Mouse (Mus musculus) layer of hippocampus, adult 2 months (tissue): ENCODE data around the gene Ddx58. TPM values are rescaled to one million over a fixed set of nuclear protein-coding genes. Genes with fewer than 3 reads are reported as not detected.
A peak's percentile ranks its signal among the peaks of the same experiment; 100 is the strongest.

Source experiments
- DNase-seq, 2 experiments: peaks; one replicate each; pipeline ENCODE4 v3.0.0; 2022; ENCODE audit warnings: low spot score in 2 of 2
- H3K27ac ChIP-seq: fragments of 200-600 bp; 2 replicates; pipeline ENCODE4 v1.8.1; 2022
- H3K4me3 ChIP-seq: fragments of 200-600 bp; 2 replicates; pipeline ENCODE4 v1.8.1; 2022; ENCODE audit warnings: mild to moderate bottlenecking
- CTCF ChIP-seq: fragments of 200-600 bp; conservative IDR thresholded peaks from 2 replicates; pipeline ENCODE4 v1.8.1; 2022; ENCODE audit warnings: antibody characterized with exemption, mild to moderate bottlenecking, moderate library complexity
- total RNA-seq, 2 experiments: library from RNA; stranded (reverse); gene quantifications; 2 replicates each; pipeline ENCODE4 v1.2.3; 2021

Ddx58 gene
- total RNA-seq, 2 experiments from 2014 or later, result 4.0 to 5.7 TPM

GRCm38 (mm10) chr4:40221876-40222585 is 17.6 kb downstream of the Ddx58 start:
- H3K27ac ChIP-seq, result no peak overlapping the region
- no peak for DNase-seq
- no peak overlapping the region for H3K4me3 ChIP-seq
- TF ChIP-seq CTCF, result no peak

DNA sequence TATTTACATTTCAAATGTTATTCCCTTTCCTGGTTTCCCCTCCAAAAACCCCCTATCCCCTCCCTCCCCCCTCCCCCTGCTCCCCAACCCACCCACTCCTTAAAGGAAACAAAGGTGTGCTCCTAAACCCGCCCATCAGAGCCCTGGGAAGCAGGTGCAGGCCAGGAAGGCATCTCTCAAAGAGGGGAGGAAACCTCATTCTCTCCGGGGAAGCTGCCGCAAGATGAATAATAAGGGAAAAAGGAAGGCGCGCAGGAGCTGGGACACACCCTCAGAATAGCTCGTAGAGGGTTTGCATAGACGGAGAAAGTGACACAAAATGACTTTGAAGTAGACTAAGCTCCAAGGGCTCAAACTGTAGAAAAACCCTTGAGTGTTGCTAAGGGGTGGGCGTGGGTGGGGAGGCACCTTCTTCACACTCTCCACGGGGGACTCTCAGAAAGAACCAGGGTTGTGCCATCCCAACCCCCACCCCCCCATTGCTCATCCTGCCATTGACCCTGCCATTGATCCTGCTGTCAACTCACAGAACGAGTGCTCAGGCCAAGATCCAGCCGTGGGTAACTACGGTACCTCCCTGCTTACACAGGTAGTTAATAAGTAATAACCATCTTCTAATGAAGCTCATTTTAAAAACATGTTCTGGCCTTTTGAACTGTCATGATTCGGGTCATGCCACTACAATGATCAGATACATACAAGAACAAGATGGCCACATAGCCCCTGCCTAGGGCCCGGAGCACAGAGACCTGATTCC is 18.4 kb downstream of the Ddx58 start:
- TF ChIP-seq CTCF, result no peak
- DNase-seq, result no peak
- Histone ChIP-seq H3K4me3 (no peak overlapping the region), H3K27ac (no peak overlapping the region)

- Histone ChIP-seq H3K27ac (no peak overlapping the region), H3K4me3 (no peak overlapping the region)
- no peak for TF ChIP-seq CTCF
- DNase-seq, result no peak
Measured at GRCm38 (mm10) chr4:40220437-40220836, 19.2 kb downstream of the Ddx58 start.

GRCm38 (mm10) chr4:40218382-40218781 is 21.2 kb downstream of the Ddx58 start:
- DNase-seq, result no peak
- H3K27ac ChIP-seq, result no peak overlapping the region

DNA sequence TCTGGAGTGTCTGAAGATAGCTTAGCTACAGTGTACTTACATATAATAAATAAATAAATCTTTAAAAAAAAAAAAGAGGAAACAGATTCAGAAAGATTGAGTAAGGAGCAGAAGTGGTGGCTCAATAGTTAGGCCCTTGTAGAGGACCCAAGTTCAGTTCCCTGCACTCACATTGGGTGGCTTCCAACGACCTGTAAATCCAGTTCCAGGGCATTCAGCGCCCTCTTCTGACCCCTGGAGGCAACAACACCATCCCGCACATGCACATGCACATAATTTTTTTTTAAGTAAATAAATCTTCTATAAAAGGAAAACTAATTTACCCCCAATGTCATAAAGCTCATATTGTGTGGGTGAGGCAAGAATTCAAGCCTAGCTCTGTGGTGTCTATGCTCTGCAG is 21.7 kb downstream of the Ddx58 start:
- TF ChIP-seq CTCF, result no peak
- DNase-seq, result no peak

More at GRCm38 (mm10) chr4:40218382-40218781, 21.2 kb downstream of the Ddx58 start:
- H3K4me3 ChIP-seq, result no peak overlapping the region
- peak; percentile 53 for TF ChIP-seq CTCF

GRCm38 (mm10) chr4:40212177-40212576 is 27.5 kb downstream of the Ddx58 start:
- TF ChIP-seq CTCF, result no peak
- no peak overlapping the region for H3K4me3 ChIP-seq
- no peak for DNase-seq
- no peak overlapping the region for H3K27ac ChIP-seq

More for the DNA sequence above, 21.7 kb downstream of the Ddx58 start:
- Histone ChIP-seq H3K27ac (no peak overlapping the region), H3K4me3 (no peak overlapping the region)

DNA sequence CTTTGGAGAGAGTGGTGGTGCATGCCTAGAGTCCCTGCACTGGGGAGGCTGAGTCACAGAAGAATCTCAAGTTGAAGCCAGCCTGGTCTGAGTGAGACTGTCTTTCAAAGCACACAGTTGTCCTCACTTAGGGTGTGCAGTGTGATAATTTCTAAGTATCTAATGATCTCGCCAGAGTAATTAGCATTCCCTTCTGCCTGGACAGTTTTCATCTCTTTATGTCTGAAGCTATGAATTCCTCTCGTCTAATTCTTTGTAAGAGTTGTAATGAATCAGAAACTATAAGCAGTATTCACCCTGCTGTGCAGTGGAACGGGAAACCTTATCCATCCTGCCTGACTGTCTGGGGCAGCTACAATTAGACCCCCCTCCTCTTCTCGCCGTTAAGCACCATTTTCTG is 31.9 kb downstream of the Ddx58 start:
- TF ChIP-seq CTCF, result no peak
- DNase-seq, result no peak
- no peak overlapping the region for H3K27ac ChIP-seq
- no peak overlapping the region for H3K4me3 ChIP-seq

- TF ChIP-seq CTCF, result no peak
- Histone ChIP-seq H3K4me3 (no peak overlapping the region), H3K27ac (no peak overlapping the region)
- no peak for DNase-seq
Measured at GRCm38 (mm10) chr4:40205231-40205903, 34.3 kb downstream of the Ddx58 start.

GRCm38 (mm10) chr4:40204374-40204773 is 35.3 kb downstream of the Ddx58 start:
- TF ChIP-seq CTCF, result no peak
- H3K27ac ChIP-seq, result no peak overlapping the region
- no peak for DNase-seq
- no peak overlapping the region for H3K4me3 ChIP-seq

- TF ChIP-seq CTCF, result no peak
- DNase-seq, result no peak
- no peak overlapping the region for H3K4me3 ChIP-seq
- H3K27ac ChIP-seq, result no peak overlapping the region
Measured at GRCm38 (mm10) chr4:40202205-40202604, 37.4 kb downstream of the Ddx58 start.

DNA sequence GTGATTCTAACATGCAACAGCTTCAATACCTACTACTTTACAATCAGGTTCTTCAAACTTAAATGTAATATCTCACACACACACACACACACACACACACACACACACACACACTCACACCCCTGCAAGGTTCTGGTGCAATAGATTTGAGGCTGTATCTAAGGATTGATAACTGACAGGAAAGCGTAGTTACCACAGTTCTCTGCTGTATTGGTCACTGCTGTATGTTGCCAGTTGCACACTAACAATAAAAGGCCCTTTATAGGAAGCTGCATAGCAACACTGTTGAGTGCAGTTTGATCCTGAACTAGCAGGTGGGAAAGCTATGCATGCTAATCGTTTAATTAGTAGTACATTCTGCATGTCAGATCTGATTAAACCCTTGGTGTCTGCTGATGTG is 44.3 kb downstream of the Ddx58 start:
- Histone ChIP-seq H3K4me3 (no peak overlapping the region), H3K27ac (no peak overlapping the region)
- DNase-seq, result no peak
- no peak for TF ChIP-seq CTCF

DNA sequence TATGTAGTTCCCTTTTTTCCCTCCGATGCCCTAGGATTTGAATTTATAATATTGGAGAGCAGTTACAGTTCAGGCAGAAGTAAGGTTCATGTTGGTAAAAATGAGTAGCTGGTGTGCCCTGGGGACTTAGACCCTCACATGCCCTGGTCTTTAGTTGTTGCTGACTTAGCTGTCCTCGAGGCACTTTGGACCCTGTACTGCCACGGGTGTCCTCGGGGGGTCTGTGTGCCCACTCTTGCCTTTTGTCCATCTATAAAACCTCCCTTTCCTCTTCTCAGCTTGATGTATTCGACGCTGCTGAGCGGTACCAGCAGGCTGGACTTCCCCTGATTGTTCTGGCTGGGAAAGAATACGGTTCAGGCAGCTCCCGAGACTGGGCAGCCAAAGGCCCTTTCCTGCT is 46.2 kb downstream of the Ddx58 start:
- no peak overlapping the region for H3K4me3 ChIP-seq
- H3K27ac ChIP-seq, result no peak overlapping the region
- no peak for TF ChIP-seq CTCF
- no peak for DNase-seq

DNA sequence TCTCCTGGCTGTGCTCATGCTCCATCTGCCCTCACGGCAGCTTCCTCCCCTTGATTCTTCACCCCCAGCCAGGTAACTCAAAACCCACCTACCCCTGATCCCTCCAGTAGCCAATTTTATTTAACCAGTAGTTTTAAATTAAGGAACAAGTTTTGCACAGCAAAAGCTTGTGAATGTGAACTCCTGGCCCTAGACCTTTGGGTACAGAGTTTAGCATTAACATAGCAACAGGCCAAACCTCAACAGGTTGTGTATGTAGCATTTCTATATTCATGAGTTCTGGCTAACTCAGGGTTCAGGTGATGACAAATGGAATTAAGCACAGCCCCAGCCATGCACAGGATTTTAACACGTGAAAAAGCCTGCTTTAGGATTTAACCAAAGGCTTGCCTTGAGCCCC is 47.4 kb downstream of the Ddx58 start:
- no peak for TF ChIP-seq CTCF
- Histone ChIP-seq H3K27ac (no peak overlapping the region), H3K4me3 (no peak overlapping the region)
- no peak for DNase-seq
